Mouse (Mus musculus) stomach, embryonic 15.5 days (tissue): ENCODE measurements around the gene Rnf223. TPM values are rescaled to one million over a fixed set of nuclear protein-coding genes. Genes with fewer than 3 reads are reported as not detected.

Source experiments
- polyA plus RNA-seq: library from polyadenylated mRNA; unstranded; fragments of >200 nt; fragmentation: Nextera tagmentation; extraction: Ambion mirVana; gene quantifications from 2 replicates; pipeline ENCODE4 v1.2.1, GENCODE M21; 2015

Rnf223 gene
- polyA plus RNA-seq, 1 experiment from 2014 or later: 0.44 TPM

Other genes starting within 250 kb of the Rnf223 start
- gene Pusl1, start 238.7 kb upstream of the Rnf223 start, polyA plus RNA-seq: 51.2 and 51.9 TPM in 2 replicates
- 17.0 and 17.5 TPM in 2 replicates for gene Acap3, start 238.7 kb upstream of the Rnf223 start, polyA plus RNA-seq
- 100 and 102 TPM in 2 replicates for gene Ube2j2, start 186.7 kb upstream of the Rnf223 start, polyA plus RNA-seq
- 46.2 and 49.1 TPM in 2 replicates for gene C1qtnf12, start 168.2 kb upstream of the Rnf223 start, polyA plus RNA-seq
- gene B3galt6, start 137.9 kb upstream of the Rnf223 start, polyA plus RNA-seq: 14.4 and 14.6 TPM in 2 replicates
- 154 and 168 TPM in 2 replicates for gene Sdf4, start 137.6 kb upstream of the Rnf223 start, polyA plus RNA-seq
- 0.64 and 1.1 TPM in 2 replicates for gene Tnfrsf4, start 116.7 kb upstream of the Rnf223 start, polyA plus RNA-seq
- gene Tnfrsf18, start 104.3 kb upstream of the Rnf223 start, polyA plus RNA-seq: 2.3 and 2.5 TPM in 2 replicates
- 4.1 and 5.0 TPM in 2 replicates for gene Ttll10, start 71.1 kb upstream of the Rnf223 start, polyA plus RNA-seq
- 27.3 and 29.9 TPM in 2 replicates for gene 9430015G10Rik, start 20.5 kb upstream of the Rnf223 start, polyA plus RNA-seq
- 61.7 and 67.8 TPM in 2 replicates for gene Agrn, start 67.0 kb downstream of the Rnf223 start, polyA plus RNA-seq
- 3.2 and 4.8 TPM in 2 replicates for gene Isg15, start 70.3 kb downstream of the Rnf223 start, polyA plus RNA-seq
- gene AW011738, start 72.8 kb downstream of the Rnf223 start, polyA plus RNA-seq: 3.0 TPM in 2 replicates
- 0.61 and 0.99 TPM in 2 replicates for gene Perm1, start 85.4 kb downstream of the Rnf223 start, polyA plus RNA-seq
- gene Plekhn1, start 104.3 kb downstream of the Rnf223 start, polyA plus RNA-seq: 20.0 and 22.1 TPM in 2 replicates
- 72.0 and 75.3 TPM in 2 replicates for gene Noc2l, start 105.5 kb downstream of the Rnf223 start, polyA plus RNA-seq
- 1.2 and 3.1 TPM in 2 replicates for gene Samd11, start 125.1 kb downstream of the Rnf223 start, polyA plus RNA-seq
- not detected in 2 replicates for gene Vmn2r-ps159, start 200.6 kb downstream of the Rnf223 start, polyA plus RNA-seq